Mouse (Mus musculus) C2C12 (cell line): ENCODE data around the gene Nbeal2.

Source experiments
- CTCF ChIP-seq: IDR thresholded peaks from one replicate; pipeline ENCODE4 v1.5.1; 2011; ENCODE audit not compliant: control insufficient read depth, insufficient read depth, insufficient read length
- MAX ChIP-seq: IDR thresholded peaks from one replicate; pipeline ENCODE4 v1.6.1; 2011; ENCODE audit warnings: mild to moderate bottlenecking, control low read depth
- MYOG ChIP-seq: IDR thresholded peaks from one replicate; pipeline ENCODE4 v1.6.1; 2011; ENCODE audit not compliant: control insufficient read depth, insufficient read length; ENCODE audit errors: extremely low read depth

GRCm38 (mm10) chr9:110651931-110652722 is 1.8 kb downstream of the Nbeal2 start:
- TF ChIP-seq MAX (no peak), CTCF (no peak), MYOG (no peak)
